Mouse (Mus musculus) testis, adult 2 months (tissue): ENCODE measurements at regions not wholly inside any gene's neighbourhood (a gene's known extent, or its start where the extent isn't known, plus 50 kb on each side); places are given as distances from the start of the nearest gene placed in this dataset.

Source experiments
- CTCF ChIP-seq: fragments of 200-500 bp; IDR thresholded peaks from 2 replicates; pipeline ENCODE4 v1.5.1; 2012; ENCODE audit warnings: low read depth, mild to moderate bottlenecking, inconsistent platforms, low read length, moderate library complexity; ENCODE audit not compliant: control insufficient read depth, insufficient read depth, insufficient replicate concordance
- POLR2A ChIP-seq: fragments of 200-500 bp; IDR thresholded peaks from 2 replicates; pipeline ENCODE4 v1.6.1; 2012; ENCODE audit warnings: low read depth, mild to moderate bottlenecking, inconsistent platforms, low read length, moderate library complexity; ENCODE audit not compliant: control insufficient read depth

DNA sequence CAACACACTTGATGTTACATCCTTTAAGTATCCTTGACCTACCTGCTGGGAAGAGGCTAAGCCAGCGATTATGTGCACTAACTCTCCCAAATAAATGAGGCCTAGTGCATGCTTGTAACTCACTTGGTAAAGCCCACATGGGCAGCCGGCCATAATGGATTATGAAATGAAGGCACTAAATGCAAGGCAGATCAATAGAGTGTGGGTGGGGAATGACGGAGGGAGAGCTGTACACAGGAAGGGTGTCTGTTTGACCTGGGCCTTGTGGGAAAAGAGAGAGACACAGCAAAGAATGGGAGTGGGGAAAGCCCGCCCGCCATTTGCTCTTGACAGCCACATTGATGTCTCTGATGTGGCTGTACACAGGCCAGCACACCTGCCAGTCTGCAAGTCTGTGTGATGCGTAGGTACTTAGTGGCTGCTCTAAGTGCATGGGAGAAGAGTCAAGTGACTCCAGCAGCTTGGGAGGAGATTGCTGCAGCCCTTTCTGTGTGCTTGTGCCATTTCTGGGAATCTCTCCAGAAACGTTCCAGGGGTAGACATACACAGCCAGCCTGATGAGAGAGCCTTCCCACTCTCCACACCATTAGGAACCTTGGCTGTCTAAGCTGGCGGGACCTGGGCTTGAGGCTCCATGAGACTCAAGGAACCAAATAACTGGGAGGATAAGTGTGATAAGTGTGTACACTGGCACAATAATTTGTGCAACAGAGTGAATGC is 118.7 kb upstream of the Myt1l start:
- TF ChIP-seq POLR2A (no peak), CTCF (no peak)
